Mouse (Mus musculus) MEL (cell line): Measurements from ENCODE around the gene Gclc. TPM values are rescaled to one million over a fixed set of nuclear protein-coding genes. Genes with fewer than 3 reads are reported as not detected.

Source experiments
- DNase-seq: peaks from one replicate; pipeline ENCODE4 v3.0.0; 2011; ENCODE audit warnings: low read depth, low spot score
- H3K27ac ChIP-seq: 2 replicates; pipeline ENCODE4 v1.5.1; 2012; ENCODE audit warnings: low read depth, mild to moderate bottlenecking, control low read depth, low read length, moderate library complexity; ENCODE audit not compliant: control insufficient read depth
- H3K27me3 ChIP-seq, 2 experiments: fragments of 150-350 bp in 1 of 2; sonication (generic) in 1 of 2; 2 replicates each; pipeline ENCODE4 v1.6.1; 2012; ENCODE audit warnings: low read length in 2 of 2, mild to moderate bottlenecking in 2 of 2, improper control_type of control experiment in 1 of 2, moderate library complexity in 1 of 2; ENCODE audit not compliant: insufficient read depth in 2 of 2, control insufficient read depth in 1 of 2
- H3K36me3 ChIP-seq, 2 experiments: 2 replicates each; pipeline ENCODE4 v1.6.1; 2012 to 2014; ENCODE audit warnings: low read length in 2 of 2, improper control_type of control experiment in 1 of 2, inconsistent platforms in 1 of 2, mild to moderate bottlenecking in 1 of 2; ENCODE audit not compliant: insufficient read depth in 2 of 2, control insufficient read depth in 1 of 2
- H3K4me1 ChIP-seq, 2 experiments: fragments of 150-350 bp in 1 of 2; sonication (generic) in 1 of 2; 2 replicates each; pipeline ENCODE4 v1.6.1; 2012; ENCODE audit warnings: low read length in 2 of 2, improper control_type of control experiment in 1 of 2, mild to moderate bottlenecking in 1 of 2; ENCODE audit not compliant: insufficient read depth in 2 of 2, control insufficient read depth in 1 of 2
- H3K4me3 ChIP-seq, 2 experiments: fragments of 150-350 bp in 1 of 2; sonication (generic) in 1 of 2; 2 replicates each; pipeline ENCODE4 v1.5.1; 2012; ENCODE audit warnings: low read depth in 2 of 2, low read length in 2 of 2, mild to moderate bottlenecking in 2 of 2, moderate library complexity in 2 of 2, control low read depth in 1 of 2, improper control_type of control experiment in 1 of 2; ENCODE audit not compliant: control insufficient read depth in 1 of 2, insufficient read depth in 1 of 2
- H3K79me2 ChIP-seq: 2 replicates; pipeline ENCODE4 v1.6.1; 2012; ENCODE audit warnings: mild to moderate bottlenecking, low read length, moderate library complexity; ENCODE audit not compliant: control insufficient read depth, poor library complexity, insufficient read depth
- H3K9ac ChIP-seq: 2 replicates; pipeline ENCODE4 v1.6.1; 2012; ENCODE audit warnings: low read depth, mild to moderate bottlenecking, control low read depth, low read length, moderate library complexity; ENCODE audit not compliant: control insufficient read depth, poor library complexity, severe bottlenecking
- H3K9me3 ChIP-seq: fragments of 150-350 bp; sonication (generic); replicated peaks from 2 replicates; pipeline ENCODE4 v1.6.1; 2012; ENCODE audit warnings: mild to moderate bottlenecking, low read length, improper control_type of control experiment, moderate library complexity; ENCODE audit not compliant: insufficient read depth
- BHLHE40 ChIP-seq: IDR thresholded peaks from 2 replicates; pipeline ENCODE4 v1.6.1; 2012; ENCODE audit warnings: low read depth, mild to moderate bottlenecking, inconsistent platforms, low read length, improper control_type of control experiment, borderline replicate concordance
- CHD1 ChIP-seq: IDR thresholded peaks from 2 replicates; pipeline ENCODE4 v1.6.1; 2012; ENCODE audit warnings: low read depth, mild to moderate bottlenecking, inconsistent platforms, low read length, improper control_type of control experiment
- EP300 ChIP-seq, 2 experiments: IDR thresholded peaks; 2 replicates each; pipeline ENCODE4 v1.6.1; 2011; ENCODE audit warnings: improper control_type of control experiment in 2 of 2, low read length in 2 of 2, low read depth in 1 of 2, mild to moderate bottlenecking in 1 of 2
- GABPA ChIP-seq: IDR thresholded peaks from 2 replicates; pipeline ENCODE4 v1.6.1; 2012; ENCODE audit warnings: low read depth, mild to moderate bottlenecking, inconsistent platforms, low read length, improper control_type of control experiment, moderate library complexity
- HCFC1 ChIP-seq: IDR thresholded peaks from 2 replicates; pipeline ENCODE4 v1.6.1; 2012; ENCODE audit warnings: low read depth, mild to moderate bottlenecking, inconsistent platforms, low read length, improper control_type of control experiment, moderate library complexity
- JUND ChIP-seq: IDR thresholded peaks from 2 replicates; pipeline ENCODE4 v1.6.1; 2011; ENCODE audit warnings: low read depth, mild to moderate bottlenecking, improper control_type of control experiment, low read length
- MAFK ChIP-seq: IDR thresholded peaks from 2 replicates; pipeline ENCODE4 v1.6.1; 2011; ENCODE audit warnings: low read depth, mild to moderate bottlenecking, low read length, improper control_type of control experiment, borderline replicate concordance
- MEF2A ChIP-seq: IDR thresholded peaks from 2 replicates; pipeline ENCODE4 v1.6.1; 2014; ENCODE audit warnings: low read depth, mild to moderate bottlenecking, inconsistent platforms, low read length, improper control_type of control experiment; ENCODE audit not compliant: poor library complexity, insufficient replicate concordance, severe bottlenecking; ENCODE audit errors: extremely low read depth
- MXI1 ChIP-seq: IDR thresholded peaks from 2 replicates; pipeline ENCODE4 v1.6.1; 2011; ENCODE audit warnings: mild to moderate bottlenecking, low read depth, low read length, improper control_type of control experiment
- MYB ChIP-seq: IDR thresholded peaks from 2 replicates; pipeline ENCODE4 v1.6.1; 2011; ENCODE audit warnings: mild to moderate bottlenecking, low read depth, low read length, improper control_type of control experiment
- NELFE ChIP-seq: IDR thresholded peaks from 2 replicates; pipeline ENCODE4 v1.6.1; 2011; ENCODE audit warnings: low read depth, low read length, improper control_type of control experiment
- POLR2A ChIP-seq, 2 experiments: IDR thresholded peaks; 2 replicates each; pipeline ENCODE4 v1.6.1; 2011 to 2012; ENCODE audit warnings: low read length in 2 of 2, mild to moderate bottlenecking in 2 of 2, control low read depth in 1 of 2, improper control_type of control experiment in 1 of 2, low read depth in 1 of 2, moderate library complexity in 1 of 2; ENCODE audit not compliant: control insufficient read depth in 1 of 2, insufficient read depth in 1 of 2, poor library complexity in 1 of 2
- POLR2AphosphoS2 ChIP-seq: IDR thresholded peaks from 2 replicates; pipeline ENCODE4 v1.6.1; 2011; ENCODE audit warnings: low read length, improper control_type of control experiment
- POLR2AphosphoS5 ChIP-seq: IDR thresholded peaks from 2 replicates; pipeline ENCODE4 v1.6.1; 2012; ENCODE audit warnings: low read depth, borderline replicate concordance, mild to moderate bottlenecking, inconsistent platforms, low read length, moderate library complexity, mixed read lengths
- RAD21 ChIP-seq: IDR thresholded peaks from 2 replicates; pipeline ENCODE4 v1.6.1; 2011; ENCODE audit warnings: mild to moderate bottlenecking, low read depth, low read length, improper control_type of control experiment
- SIN3A ChIP-seq: IDR thresholded peaks from 2 replicates; pipeline ENCODE4 v1.6.1; 2012; ENCODE audit warnings: low read length, improper control_type of control experiment, inconsistent platforms
- SMC3 ChIP-seq: IDR thresholded peaks from 2 replicates; pipeline ENCODE4 v1.6.1; 2011; ENCODE audit warnings: low read depth, low read length, improper control_type of control experiment
- TBP ChIP-seq: IDR thresholded peaks from 2 replicates; pipeline ENCODE4 v1.8.0; 2011; ENCODE audit warnings: low read depth, low read length, improper control_type of control experiment
- ZC3H11A ChIP-seq: IDR thresholded peaks from 2 replicates; pipeline ENCODE4 v1.6.1; 2012; ENCODE audit warnings: low read depth, mild to moderate bottlenecking, inconsistent platforms, low read length, improper control_type of control experiment
- ZNF384 ChIP-seq: IDR thresholded peaks from 2 replicates; pipeline ENCODE4 v1.6.1; 2012; ENCODE audit warnings: low read depth, mild to moderate bottlenecking, inconsistent platforms, low read length, improper control_type of control experiment
- polyA plus RNA-seq, 2 experiments: library from polyadenylated mRNA; stranded (reverse) in 1 of 2; unstranded in 1 of 2; fragments of >175 nt in 1 of 2; fragments of >200 nt in 1 of 2; gene quantifications; 2 replicates each; pipeline versions ENCODE4 v1.2.1 to v1.2.4; 2012; ENCODE audit warnings: low replicate concordance in 2 of 2, low read depth in 1 of 2; ENCODE audit not compliant: insufficient read length in 2 of 2, insufficient read depth in 1 of 2, missing spikeins in 1 of 2
- total RNA-seq: library from RNA; depleted of rRNA; stranded (reverse); fragments of 300-350 nt; gene quantifications from 2 replicates; pipeline ENCODE4 v1.2.3, GENCODE M21; 2012

Gene Gclc
- total and polyA plus RNA-seq, 3 experiments: 22.6 to 84.8 (median 50.4) TPM

- H3K79me2 ChIP-seq: no peaks in the 10 kb centered on the region
- no peak overlapping the region for H3K27ac ChIP-seq
- H3K4me1 ChIP-seq: no peaks in the 10 kb centered on the region
- H3K4me3 ChIP-seq: no peak overlapping the region
- no peak for TF ChIP-seq MYB
- no peak for TF ChIP-seq SIN3A
- no peak for TF ChIP-seq SMC3
- TF ChIP-seq MEF2A: no peak
- TF ChIP-seq BHLHE40: no peak
- no peaks in the 10 kb centered on the region; a peak in 3 of 4 replicates for H3K27me3 ChIP-seq
- H3K36me3 ChIP-seq: peaks cover 0 to 2% of the 10 kb centered on the region in 2 experiments; a peak in 1 of 4 replicates
- no peak for DNase-seq
- H3K9ac ChIP-seq: no peak overlapping the region
- no peaks in the 10 kb centered on the region for H3K9me3 ChIP-seq
Observed at GRCm38 (mm10) chr9:77713301-77713700, 41.0 kb upstream of the Gclc start.

- no peak overlapping the region for H3K27ac ChIP-seq
- no peaks in the 10 kb centered on the region for H3K79me2 ChIP-seq
- no peaks in the 10 kb centered on the region for H3K4me1 ChIP-seq
- H3K9me3 ChIP-seq: no peaks in the 10 kb centered on the region
- H3K9ac ChIP-seq: no peak overlapping the region
- no peak for DNase-seq
- H3K36me3 ChIP-seq: peaks cover 0 to 2% of the 10 kb centered on the region in 2 experiments; a peak in 1 of 4 replicates
- H3K27me3 ChIP-seq: peaks cover 0 to 4% of the 10 kb centered on the region in 2 experiments; a peak in 3 of 4 replicates
- no peak overlapping the region for H3K4me3 ChIP-seq
- TF ChIP-seq MXI1 (no peak), JUND (no peak), NELFE (no peak), POLR2AphosphoS5 (no peak), CHD1 (no peak), BHLHE40 (no peak), MAFK (no peak), GABPA (no peak), EP300 (IDR thresholded peaks at IDR 0.05; ENCODE audit: low read depth in 1 of 2, low read length in 2 of 2) (no peak), ZNF384 (no peak), POLR2A (IDR thresholded peaks at IDR 0.05; ENCODE audit: control insufficient read depth in 1 of 2, insufficient read depth in 1 of 2, low read depth in 1 of 2, low read length in 2 of 2, poor library complexity in 1 of 2) (no peak), RAD21 (no peak), POLR2AphosphoS2 (no peak), TBP (no peak), SIN3A (no peak), HCFC1 (no peak), ZC3H11A (no peak)
Observed at GRCm38 (mm10) chr9:77715262-77715661, 39.1 kb upstream of the Gclc start.
